Mouse (Mus musculus): ENCODE measurements around the gene Serpina1f. TPM values are rescaled to one million over a fixed set of nuclear protein-coding genes. Genes with fewer than 3 reads are reported as not detected.

Serpina1f gene
- polyA plus RNA-seq, 1 experiment, result not detected

- Histone ChIP-seq H3K27me3 (ENCODE audit: control insufficient read depth, insufficient read depth, low read length, poor library complexity, severe bottlenecking) (no peaks in the 10 kb centered on the region; the same call in 1 of the 2 replicates), H3K4me1 (ENCODE audit: control insufficient read depth, insufficient read depth, low read length) (no peaks in the 10 kb centered on the region)
Measured at GRCm38 (mm10) chr12:103653836-103654235, 41.5 kb downstream of the Serpina1f start.

GRCm38 (mm10) chr12:103646314-103646713 lies 49.0 kb downstream of the Serpina1f start:
- no peak overlapping the region for H3K27ac ChIP-seq (ENCODE audit: insufficient read depth, low read length)
- no peak overlapping the region for H3K9ac ChIP-seq (ENCODE audit: low read depth, poor library complexity, severe bottlenecking)
- no peaks in the 10 kb centered on the region for H3K36me3 ChIP-seq (ENCODE audit: control insufficient read depth, insufficient read depth, low read length, poor library complexity, severe bottlenecking)
- H3K4me3 ChIP-seq (ENCODE audit: low read depth, low read length), result no peak overlapping the region
- H3K9me3 ChIP-seq (replicated peaks; ENCODE audit: control insufficient read depth, insufficient read depth, low read length, poor library complexity, severe bottlenecking), result no peaks in the 10 kb centered on the region
- H3K27me3 ChIP-seq (ENCODE audit: control insufficient read depth, insufficient read depth, low read length, poor library complexity, severe bottlenecking), result no peaks in the 10 kb centered on the region; the same call in 1 of the 2 replicates
- H3K4me1 ChIP-seq (ENCODE audit: control insufficient read depth, insufficient read depth, low read length), result no peaks in the 10 kb centered on the region
- TF ChIP-seq CTCF (IDR thresholded peaks at IDR 0.05; ENCODE audit: low read depth, low read length) (no peak), POLR2A (IDR thresholded peaks at IDR 0.05; ENCODE audit: insufficient read depth, low read length) (no peak), EP300 (IDR thresholded peaks at IDR 0.05; ENCODE audit: insufficient read depth, low read depth, low read length) (no peak)

More at GRCm38 (mm10) chr12:103653836-103654235, 41.5 kb downstream of the Serpina1f start:
- Histone ChIP-seq H3K9ac (ENCODE audit: low read depth, poor library complexity, severe bottlenecking) (no peak overlapping the region), H3K9me3 (replicated peaks; ENCODE audit: control insufficient read depth, insufficient read depth, low read length, poor library complexity, severe bottlenecking) (no peaks in the 10 kb centered on the region), H3K36me3 (ENCODE audit: control insufficient read depth, insufficient read depth, low read length, poor library complexity, severe bottlenecking) (no peaks in the 10 kb centered on the region), H3K27ac (ENCODE audit: insufficient read depth, low read length) (no peak overlapping the region), H3K4me3 (ENCODE audit: low read depth, low read length) (no peak overlapping the region)
- TF ChIP-seq POLR2A (IDR thresholded peaks at IDR 0.05; ENCODE audit: insufficient read depth, low read length) (no peak), CTCF (IDR thresholded peaks at IDR 0.05; ENCODE audit: low read depth, low read length) (no peak)

GRCm38 (mm10) chr12:103644601-103645000 lies 50.7 kb downstream of the Serpina1f start:
- H3K9ac ChIP-seq (ENCODE audit: low read depth, poor library complexity, severe bottlenecking), result no peak overlapping the region
- H3K4me3 ChIP-seq (ENCODE audit: low read depth, low read length), result no peak overlapping the region
- H3K4me1 ChIP-seq (ENCODE audit: control insufficient read depth, insufficient read depth, low read length), result no peaks in the 10 kb centered on the region
- H3K27me3 ChIP-seq (ENCODE audit: control insufficient read depth, insufficient read depth, low read length, poor library complexity, severe bottlenecking), result no peaks in the 10 kb centered on the region; the same call in 1 of the 2 replicates
- no peaks in the 10 kb centered on the region for H3K36me3 ChIP-seq (ENCODE audit: control insufficient read depth, insufficient read depth, low read length, poor library complexity, severe bottlenecking)
- no peaks in the 10 kb centered on the region for H3K9me3 ChIP-seq (replicated peaks; ENCODE audit: control insufficient read depth, insufficient read depth, low read length, poor library complexity, severe bottlenecking)
- TF ChIP-seq CTCF (IDR thresholded peaks at IDR 0.05; ENCODE audit: low read depth, low read length), result no peak
- TF ChIP-seq EP300 (IDR thresholded peaks at IDR 0.05; ENCODE audit: insufficient read depth, low read depth, low read length), result no peak
- H3K27ac ChIP-seq (ENCODE audit: insufficient read depth, low read length), result no peak overlapping the region

- H3K4me1 ChIP-seq (ENCODE audit: control insufficient read depth, insufficient read depth, low read length), result no peaks in the 10 kb centered on the region
- H3K4me3 ChIP-seq (ENCODE audit: low read depth, low read length), result no peak overlapping the region
- H3K27me3 ChIP-seq (ENCODE audit: control insufficient read depth, insufficient read depth, low read length, poor library complexity, severe bottlenecking), result no peaks in the 10 kb centered on the region; the same call in 1 of the 2 replicates
- H3K9me3 ChIP-seq (replicated peaks; ENCODE audit: control insufficient read depth, insufficient read depth, low read length, poor library complexity, severe bottlenecking), result no peaks in the 10 kb centered on the region
- H3K9ac ChIP-seq (ENCODE audit: low read depth, poor library complexity, severe bottlenecking), result no peak overlapping the region
- no peak for TF ChIP-seq CTCF (IDR thresholded peaks at IDR 0.05; ENCODE audit: low read depth, low read length)
- TF ChIP-seq EP300 (IDR thresholded peaks at IDR 0.05; ENCODE audit: insufficient read depth, low read depth, low read length), result no peak
- TF ChIP-seq POLR2A (IDR thresholded peaks at IDR 0.05; ENCODE audit: insufficient read depth, low read length), result no peak
- no peaks in the 10 kb centered on the region for H3K36me3 ChIP-seq (ENCODE audit: control insufficient read depth, insufficient read depth, low read length, poor library complexity, severe bottlenecking)
- H3K27ac ChIP-seq (ENCODE audit: insufficient read depth, low read length), result no peak overlapping the region
Measured at GRCm38 (mm10) chr12:103643818-103644217, 51.5 kb downstream of the Serpina1f start.

- no peaks in the 10 kb centered on the region for H3K36me3 ChIP-seq (ENCODE audit: control insufficient read depth, insufficient read depth, low read length, poor library complexity, severe bottlenecking)
- H3K9me3 ChIP-seq (replicated peaks; ENCODE audit: control insufficient read depth, insufficient read depth, low read length, poor library complexity, severe bottlenecking), result no peaks in the 10 kb centered on the region
- no peak overlapping the region for H3K4me3 ChIP-seq (ENCODE audit: low read depth, low read length)
- TF ChIP-seq CTCF (IDR thresholded peaks at IDR 0.05; ENCODE audit: low read depth, low read length), result peak; percentile 70
- TF ChIP-seq EP300 (IDR thresholded peaks at IDR 0.05; ENCODE audit: insufficient read depth, low read depth, low read length), result no peak
- no peak overlapping the region for H3K9ac ChIP-seq (ENCODE audit: low read depth, poor library complexity, severe bottlenecking)
- no peak overlapping the region for H3K27ac ChIP-seq (ENCODE audit: insufficient read depth, low read length)
- H3K27me3 ChIP-seq (ENCODE audit: control insufficient read depth, insufficient read depth, low read length, poor library complexity, severe bottlenecking), result no peaks in the 10 kb centered on the region; the same call in 1 of the 2 replicates
- no peaks in the 10 kb centered on the region for H3K4me1 ChIP-seq (ENCODE audit: control insufficient read depth, insufficient read depth, low read length)
Measured at GRCm38 (mm10) chr12:103643336-103643735, 52.0 kb downstream of the Serpina1f start.

Other genes with a start within 250 kb of the Serpina1f start
- not detected in 2 replicates for gene Ifi27l2b, start 238.3 kb downstream of the Serpina1f start, polyA plus RNA-seq (2011; ENCODE audit: insufficient read depth, insufficient read length, low read depth, missing spikeins)
- 20.8 and 25.7 TPM in 2 replicates for gene Ppp4r4, start 163.2 kb downstream of the Serpina1f start, polyA plus RNA-seq (2011; ENCODE audit: insufficient read depth, insufficient read length, low read depth, missing spikeins)
- gene Serpina10, start 64.1 kb downstream of the Serpina1f start, polyA plus RNA-seq (2011; ENCODE audit: insufficient read depth, insufficient read length, low read depth, missing spikeins), result not detected in 2 replicates
- gene Serpina6, start 38.3 kb downstream of the Serpina1f start, polyA plus RNA-seq (2011; ENCODE audit: insufficient read depth, insufficient read length, low read depth, missing spikeins), result not detected in 2 replicates
- not detected in 2 replicates for gene Serpina16, start 19.4 kb downstream of the Serpina1f start, polyA plus RNA-seq (2011; ENCODE audit: insufficient read depth, insufficient read length, low read depth, missing spikeins)
- gene Serpina1d, start 78.1 kb upstream of the Serpina1f start, polyA plus RNA-seq (2011; ENCODE audit: insufficient read depth, insufficient read length, low read depth, missing spikeins), result not detected in 2 replicates
- gene Serpina1b, start 134.8 kb upstream of the Serpina1f start, polyA plus RNA-seq (2011; ENCODE audit: insufficient read depth, insufficient read length, low read depth, missing spikeins), result not detected in 2 replicates
- not detected in 2 replicates for gene Serpina1a, start 168.0 kb upstream of the Serpina1f start, polyA plus RNA-seq (2011; ENCODE audit: insufficient read depth, insufficient read length, low read depth, missing spikeins)
- not detected in 2 replicates for gene Serpina1c, start 209.4 kb upstream of the Serpina1f start, polyA plus RNA-seq (2011; ENCODE audit: insufficient read depth, insufficient read length, low read depth, missing spikeins)

Measured in ES-Bruce4 (cell line).